Mouse (Mus musculus) right cerebral cortex, postnatal 14 days (tissue): ENCODE data around the gene Rap1a.

Experiments
- DNase-seq: peaks from one replicate; pipeline ENCODE4 v3.0.0; 2022

Gene Rap1a

GRCm38 (mm10) chr3:105686394-105687323 is 114.5 kb downstream of the Rap1a start:
- no peak for DNase-seq

DNA sequence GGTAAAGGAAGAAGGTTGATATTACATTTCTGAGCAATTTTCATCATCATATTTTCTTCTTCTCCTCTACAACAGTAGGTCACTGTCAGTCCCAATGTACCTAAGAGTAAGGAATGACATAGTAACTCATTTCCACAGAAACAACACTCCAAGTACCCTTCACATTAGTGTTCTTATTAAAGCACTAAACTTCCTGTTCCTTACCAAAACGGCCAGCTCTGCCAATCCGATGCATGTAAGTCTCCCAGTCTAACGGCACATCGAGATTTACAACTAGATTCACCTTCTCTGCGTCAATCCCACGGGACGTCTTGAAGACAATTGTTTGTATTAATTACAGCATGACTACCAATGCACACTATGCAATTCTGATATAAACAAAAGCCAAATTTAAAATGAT is 120.8 kb downstream of the Rap1a start:
- DNase-seq, result no peak
